Mouse (Mus musculus) A20 (cell line): Measurements from ENCODE around the gene Gm49403.

Experiments used
- DNase-seq: peaks from one replicate; pipeline ENCODE4 v3.0.0-alpha.2; 2011; ENCODE audit warnings: low read depth, low spot score

Gm49403 gene

GRCm38 (mm10) chr19:8871267-8872186 lies 12.2 kb upstream of the Gm49403 start, which contains the start of gene Ubxn1:
Gene Ubxn1, plus strand, starts transcription at chr19:8871496.
- peak; percentile 96 for DNase-seq

- DNase-seq, result no peak
Observed at GRCm38 (mm10) chr19:8872266-8872840, 11.4 kb upstream of the Gm49403 start.

- DNase-seq, result no peak
Observed at GRCm38 (mm10) chr19:8875031-8875430, 8.7 kb upstream of the Gm49403 start.

- DNase-seq, result peak; percentile 91
Observed at GRCm38 (mm10) chr19:8880311-8881033, 3.3 kb upstream of the Gm49403 start, which contains the start of gene Uqcc3. Gene Uqcc3, minus strand, starts transcription at chr19:8880923.

GRCm38 (mm10) chr19:8881034-8881392 lies 2.7 kb upstream of the Gm49403 start:
- DNase-seq, result no peak

GRCm38 (mm10) chr19:8886916-8887584 lies 3.3 kb downstream of the Gm49403 start:
- peak; percentile 37 for DNase-seq

- DNase-seq, result peak; percentile 47
Observed at GRCm38 (mm10) chr19:8887585-8888463, 4.1 kb downstream of the Gm49403 start.

GRCm38 (mm10) chr19:8888511-8889385 lies 5.0 kb downstream of the Gm49403 start, which contains the start of the genes 1810009A15Rik and Gm49416:
Gene 1810009A15Rik, plus strand, starts transcription at chr19:8888853.
Gene Gm49416, plus strand, starts transcription at chr19:8888926.
- DNase-seq, result peak; percentile 98

GRCm38 (mm10) chr19:8892829-8893766 lies 9.4 kb downstream of the Gm49403 start, which contains the start of gene Ints5:
Gene Ints5, plus strand, starts transcription at chr19:8893005.
- DNase-seq, result peak; percentile 91

GRCm38 (mm10) chr19:8895397-8895960 lies 11.7 kb downstream of the Gm49403 start:
- DNase-seq, result peak; percentile 84

GRCm38 (mm10) chr19:8896231-8896630 lies 12.5 kb downstream of the Gm49403 start:
- peak; percentile 63 for DNase-seq

- DNase-seq, result peak; percentile 72
Observed at GRCm38 (mm10) chr19:8897211-8897864, 13.6 kb downstream of the Gm49403 start.

- DNase-seq, result peak; percentile 98
Observed at GRCm38 (mm10) chr19:8897865-8898495, 14.2 kb downstream of the Gm49403 start, which contains the start of gene Ganab. Gene Ganab, plus strand, starts transcription at chr19:8898071.

GRCm38 (mm10) chr19:8898576-8898975 lies 14.8 kb downstream of the Gm49403 start:
- peak; percentile 49 for DNase-seq

GRCm38 (mm10) chr19:8899079-8899478 lies 15.3 kb downstream of the Gm49403 start:
- no peak for DNase-seq

GRCm38 (mm10) chr19:8903412-8903811 lies 19.7 kb downstream of the Gm49403 start:
- DNase-seq, result no peak

GRCm38 (mm10) chr19:8908531-8908930 lies 24.8 kb downstream of the Gm49403 start:
- DNase-seq, result no peak
